Mouse (Mus musculus) mouse trophoblast stem cell (cell line): ENCODE results near the gene Cdh10.

Experiments
- in situ Hi-C, 2 experiments: fragments of 300-500 bp; cut with MseI, MboI; formaldehyde crosslinking; loops; 2 replicates in 1 of 2; 3 replicates in 1 of 2; pipeline ENCODE4 v1.15.1; 2025

The Cdh10 gene

GRCm38 (mm10) chr15:18975041-18975440, 156.3 kb downstream of the Cdh10 start:
- in situ Hi-C loops, result no loop called here

- in situ Hi-C loops, result no loop called here
Observed at GRCm38 (mm10) chr15:18984891-18985290, 166.1 kb downstream of the Cdh10 start.

GRCm38 (mm10) chr15:18987671-18988070, 168.9 kb downstream of the Cdh10 start:
- in situ Hi-C loops, result no loop called here

DNA sequence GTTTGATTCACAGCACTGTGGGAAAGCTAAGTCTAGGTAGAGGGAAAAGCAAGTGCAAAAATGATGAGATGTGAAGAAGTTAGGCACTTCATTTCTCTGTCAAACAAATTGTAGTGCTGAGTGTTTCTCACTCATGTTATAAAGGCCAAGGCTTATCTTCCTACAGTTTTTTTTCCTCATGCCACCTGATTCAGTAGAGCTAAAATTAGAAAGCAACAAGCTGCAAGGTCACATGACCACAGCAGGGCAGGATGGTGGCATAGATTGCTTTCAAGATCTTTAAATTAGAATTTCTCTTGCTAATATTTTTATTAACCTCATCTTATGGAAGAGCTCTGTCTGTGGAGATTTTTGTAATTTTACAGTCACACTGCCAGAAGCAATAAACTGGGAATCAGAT, 174.8 kb downstream of the Cdh10 start:
- in situ Hi-C loops, result no loop called here

GRCm38 (mm10) chr15:18994294-18994693, 175.5 kb downstream of the Cdh10 start:
- in situ Hi-C loops, result no loop called here

DNA sequence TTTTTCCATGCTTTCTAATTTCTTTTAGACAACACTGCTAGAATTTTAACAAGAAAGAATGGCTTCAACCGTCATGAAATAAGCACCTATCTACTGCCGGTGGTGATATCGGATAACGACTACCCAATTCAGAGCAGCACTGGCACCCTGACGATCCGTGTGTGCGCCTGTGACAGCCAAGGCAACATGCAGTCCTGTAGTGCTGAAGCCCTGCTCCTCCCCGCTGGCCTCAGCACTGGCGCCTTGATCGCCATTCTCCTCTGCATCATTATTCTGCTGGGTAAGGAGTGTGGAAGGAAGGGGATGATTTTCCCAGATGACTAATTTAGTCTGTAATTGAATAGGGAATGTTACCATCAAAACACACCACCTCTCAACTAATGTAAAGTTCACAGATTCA, 192.1 kb downstream of the Cdh10 start:
- in situ Hi-C loops, result no loop called here

GRCm38 (mm10) chr15:19032983-19033382, 214.2 kb downstream of the Cdh10 start:
- in situ Hi-C loops, result no loop called here

- in situ Hi-C loops, result no loop called here
Observed at GRCm38 (mm10) chr15:19040077-19040476, 221.3 kb downstream of the Cdh10 start.
